Mouse (Mus musculus): ENCODE data around the gene Hoxd11. TPM values are rescaled to one million over a fixed set of nuclear protein-coding genes. Genes with fewer than 3 reads are reported as not detected.

Hoxd11 gene
- total RNA-seq, 2 experiments from 2014 or later: not detected

DNA sequence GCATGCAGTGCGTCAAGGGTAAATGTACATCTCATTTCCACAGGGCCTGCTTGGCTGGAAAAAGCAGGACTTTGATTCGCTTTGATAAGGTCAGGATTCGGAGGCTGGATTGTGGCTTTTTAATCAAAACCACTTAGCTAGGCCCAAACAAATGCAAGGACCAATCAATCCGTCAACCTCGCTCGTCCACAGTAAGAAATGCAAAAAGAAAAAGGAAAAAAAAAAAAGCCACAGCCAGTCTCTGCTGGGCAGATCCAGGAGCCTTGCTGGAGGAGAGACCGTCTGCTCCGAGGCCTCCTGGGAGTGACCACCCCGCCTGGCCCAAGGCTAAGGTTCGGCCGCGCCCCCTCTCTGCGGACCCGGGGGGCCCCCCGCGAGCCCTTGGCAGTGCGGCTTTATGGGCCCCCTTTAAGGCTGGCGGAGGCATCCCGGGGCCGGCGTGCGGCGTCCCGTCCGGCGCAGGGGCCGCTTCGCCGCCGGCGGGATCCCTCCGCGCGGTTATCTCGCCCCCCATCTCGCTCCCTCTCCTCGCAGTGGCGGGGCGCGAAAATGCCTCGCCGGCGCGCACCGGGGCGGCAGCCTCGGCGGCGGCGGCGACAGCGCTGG is 25.1 kb downstream of the Hoxd11 start, which contains the start of gene Hoxd8:
Gene Hoxd8, plus strand, starts transcription at position 223 of the 606 bp plus-strand sequence.
- Histone ChIP-seq H3K27ac (no peak within 1 kb of the TSS), H3K4me3 (no peak within 1 kb of the TSS)
- no peak for TF ChIP-seq CTCF (conservative IDR thresholded peaks at IDR 0.05)
- no peak for DNase-seq (ENCODE audit: low spot score in 2 of 2)

GRCm38 (mm10) chr2:74704999-74705466 is 25.7 kb downstream of the Hoxd11 start:
- no peak overlapping the region for H3K4me3 ChIP-seq
- no peak for DNase-seq (ENCODE audit: low spot score in 2 of 2)
- no peak for TF ChIP-seq CTCF (conservative IDR thresholded peaks at IDR 0.05)

DNA sequence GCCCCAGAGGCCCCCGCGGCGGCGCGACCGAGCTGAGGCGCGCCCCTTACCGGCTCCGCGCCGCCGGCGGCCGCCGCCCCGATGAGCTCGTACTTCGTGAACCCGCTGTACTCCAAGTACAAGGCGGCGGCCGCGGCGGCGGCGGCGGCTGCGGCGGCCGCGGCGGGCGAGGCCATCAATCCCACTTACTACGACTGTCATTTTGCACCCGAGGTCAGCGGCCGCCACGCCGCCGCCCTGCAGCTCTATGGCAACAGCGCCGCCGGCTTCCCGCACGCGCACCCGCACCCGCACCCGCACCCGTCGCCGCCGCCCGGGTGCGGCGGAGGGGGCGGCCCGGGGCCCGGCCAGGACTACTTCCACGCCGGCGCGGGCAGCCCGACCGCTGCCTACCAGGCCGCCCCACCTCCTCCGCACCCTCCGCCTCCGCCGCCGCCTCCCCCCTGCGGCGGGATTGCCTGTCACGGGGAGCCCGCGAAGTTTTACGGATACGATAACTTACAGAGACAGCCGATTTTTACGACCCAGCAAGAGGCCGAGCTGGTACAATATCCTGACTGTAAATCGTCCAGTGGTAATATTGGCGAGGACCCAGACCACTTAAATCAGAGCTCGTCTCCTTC is 26.2 kb downstream of the Hoxd11 start:
- H3K4me3 ChIP-seq: no peak overlapping the region
- TF ChIP-seq CTCF (conservative IDR thresholded peaks at IDR 0.05): no peak
- no peak for DNase-seq (ENCODE audit: low spot score in 2 of 2)
- H3K27ac ChIP-seq: no peak overlapping the region

More at GRCm38 (mm10) chr2:74704999-74705466, 25.7 kb downstream of the Hoxd11 start:
- no peak overlapping the region for H3K27ac ChIP-seq

GRCm38 (mm10) chr2:74706393-74706960 is 27.1 kb downstream of the Hoxd11 start:
- H3K4me3 ChIP-seq: no peak overlapping the region
- DNase-seq (ENCODE audit: low spot score in 2 of 2): no peak
- H3K27ac ChIP-seq: no peak overlapping the region
- no peak for TF ChIP-seq CTCF (conservative IDR thresholded peaks at IDR 0.05)

- Histone ChIP-seq H3K4me3 (no peak overlapping the region), H3K27ac (no peak overlapping the region)
- TF ChIP-seq CTCF (conservative IDR thresholded peaks at IDR 0.05): no peak
- no peak for DNase-seq (ENCODE audit: low spot score in 2 of 2)
Observed at GRCm38 (mm10) chr2:74707599-74707998, 28.2 kb downstream of the Hoxd11 start.

- H3K27ac ChIP-seq: no peak overlapping the region
- TF ChIP-seq CTCF (conservative IDR thresholded peaks at IDR 0.05): no peak
Observed at GRCm38 (mm10) chr2:74708676-74709075, 29.3 kb downstream of the Hoxd11 start.

GRCm38 (mm10) chr2:74709465-74710419 is 30.4 kb downstream of the Hoxd11 start:
- no peak for DNase-seq (ENCODE audit: low spot score in 2 of 2)
- no peak overlapping the region for H3K4me3 ChIP-seq
- no peak overlapping the region for H3K27ac ChIP-seq
- TF ChIP-seq CTCF (conservative IDR thresholded peaks at IDR 0.05): no peak

More at GRCm38 (mm10) chr2:74708676-74709075, 29.3 kb downstream of the Hoxd11 start:
- H3K4me3 ChIP-seq: no peak overlapping the region
- DNase-seq (ENCODE audit: low spot score in 2 of 2): no peak

DNA sequence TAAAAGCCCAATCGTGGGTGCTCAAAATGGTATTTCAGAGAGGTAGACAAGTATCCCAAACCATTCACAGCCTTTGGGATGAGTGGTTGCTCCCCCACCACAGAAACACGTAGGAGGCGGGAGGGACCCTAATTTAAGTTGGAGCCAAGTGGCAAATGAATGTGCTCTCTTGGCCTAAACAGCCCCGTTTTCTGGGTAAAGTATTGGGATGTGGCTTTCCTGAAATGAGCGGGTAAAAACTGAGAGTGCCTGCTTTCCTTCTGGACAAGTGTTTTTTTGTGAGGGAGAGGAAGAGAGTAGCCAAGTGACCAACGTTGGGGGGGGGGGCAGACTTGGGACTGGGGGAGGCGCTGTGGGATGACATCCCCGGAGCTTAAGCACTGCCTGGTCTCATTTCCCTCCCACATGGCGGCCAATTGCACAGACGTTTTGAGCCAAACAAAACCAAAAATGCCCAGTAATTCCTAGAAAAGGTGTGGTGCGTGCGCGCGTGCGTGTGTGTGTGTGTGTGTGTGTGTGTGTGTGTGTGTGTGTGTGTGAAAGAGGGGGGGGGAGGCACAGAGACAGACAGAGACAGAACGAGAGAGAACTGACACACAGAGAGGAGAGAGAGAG is 31.7 kb downstream of the Hoxd11 start:
- Histone ChIP-seq H3K27ac (no peak overlapping the region), H3K4me3 (no peak overlapping the region)
- no peak for TF ChIP-seq CTCF (conservative IDR thresholded peaks at IDR 0.05)
- no peak for DNase-seq (ENCODE audit: low spot score in 2 of 2)

- Histone ChIP-seq H3K27ac (no peak within 1 kb of the TSS), H3K4me3 (no peak within 1 kb of the TSS)
- no peak for DNase-seq (ENCODE audit: low spot score in 2 of 2)
- TF ChIP-seq CTCF (conservative IDR thresholded peaks at IDR 0.05): no peak
Observed at GRCm38 (mm10) chr2:74711721-74712621, 32.6 kb downstream of the Hoxd11 start, which contains the start of the genes Hoxd3 and Hoxd4. TSS of gene Hoxd3 (plus strand) at chr2:74711927. TSS of gene Hoxd4 (plus strand) at chr2:74711929.

GRCm38 (mm10) chr2:74713239-74714150 is 34.1 kb downstream of the Hoxd11 start:
- no peak for TF ChIP-seq CTCF (conservative IDR thresholded peaks at IDR 0.05)
- DNase-seq (ENCODE audit: low spot score in 2 of 2): no peak
- Histone ChIP-seq H3K27ac (no peak overlapping the region), H3K4me3 (no peak overlapping the region)

Data from layer of hippocampus, adult 2 months (tissue).